Mouse (Mus musculus) midbrain, embryonic 14.5 days (tissue): Measurements from ENCODE around the gene Ppme1. TPM values are rescaled to one million over a fixed set of nuclear protein-coding genes. Genes with fewer than 3 reads are reported as not detected.

Experiments used
- ATAC-seq: fragments of 200-750 bp; cut with Nextera tagmentation; 2 replicates; pipeline ENCODE4 v1.8.0; 2017; ENCODE audit warnings: moderate number of reproducible peaks, moderate library complexity; ENCODE audit not compliant: low FRiP score, low TSS enrichment
- DNase-seq: peaks from one replicate; pipeline ENCODE4 v3.0.0-alpha.2; 2015
- H3K27ac ChIP-seq: fragments of 300-500 bp; sonication (generic); replicated peaks from 2 replicates; pipeline ENCODE4 v1.5.1; 2014; ENCODE audit warnings: mild to moderate bottlenecking, low read depth, low read length, moderate library complexity
- H3K27me3 ChIP-seq: fragments of 300-500 bp; sonication (generic); 2 replicates; pipeline ENCODE4 v1.6.1; 2014; ENCODE audit warnings: low read length, control low read depth, mixed read lengths; ENCODE audit not compliant: control insufficient read depth, insufficient read depth
- H3K36me3 ChIP-seq: fragments of 300-500 bp; sonication (generic); 2 replicates; pipeline ENCODE4 v1.6.1; 2014; ENCODE audit warnings: low read length, control low read depth; ENCODE audit not compliant: control insufficient read depth, insufficient read depth
- H3K4me1 ChIP-seq: fragments of 300-500 bp; sonication (generic); 2 replicates; pipeline ENCODE4 v1.6.1; 2014; ENCODE audit warnings: mild to moderate bottlenecking, antibody characterized with exemption, low read length, control low read depth; ENCODE audit not compliant: control insufficient read depth, insufficient read depth
- H3K4me2 ChIP-seq: fragments of 300-500 bp; sonication (generic); 2 replicates; pipeline ENCODE4 v1.6.1; 2014; ENCODE audit warnings: mild to moderate bottlenecking, low read length, moderate library complexity
- H3K4me3 ChIP-seq: fragments of 300-500 bp; sonication (generic); replicated peaks from 2 replicates; pipeline ENCODE4 v1.5.1; 2014; ENCODE audit warnings: low read depth, low read length
- H3K9ac ChIP-seq: fragments of 300-500 bp; sonication (generic); replicated peaks from 2 replicates; pipeline ENCODE4 v1.6.1; 2014; ENCODE audit warnings: mild to moderate bottlenecking, low read length, moderate library complexity
- H3K9me3 ChIP-seq: fragments of 300-500 bp; sonication (generic); 2 replicates; pipeline ENCODE4 v1.6.1; 2016; ENCODE audit warnings: low read length, control low read depth, mixed read lengths; ENCODE audit not compliant: control insufficient read depth
- WGBS: fragments of 180-500 bp; shearing (Covaris S2); extraction: QIAGEN DNeasy Blood & Tissue Kit; methylation state at CpG from one replicate; pipeline ENCODE4 v1.1.7; 2014; 5-methylcytosine and 5-hydroxymethylcytosine counted together
- polyA plus RNA-seq: library from polyadenylated mRNA; unstranded; fragments of >200 nt; fragmentation: Nextera tagmentation; extraction: Ambion mirVana; gene quantifications from 2 replicates; pipeline ENCODE4 v1.2.1, GENCODE M21; 2014

Ppme1 gene
- polyA plus RNA-seq, 1 experiment from 2014 or later, result 160 TPM

- no peak for ATAC-seq
- DNase-seq, result no peak
- WGBS, result 93% methylated on average over 2 of the region's 2 CpGs
Observed at GRCm38 (mm10) chr7:100388174-100388573, 16.1 kb upstream of the Ppme1 start.

GRCm38 (mm10) chr7:100383207-100383606 is 11.1 kb upstream of the Ppme1 start:
- Histone ChIP-seq H3K4me3 (no peak overlapping the region), H3K9me3 (no peaks in the 10 kb centered on the region), H3K4me2 (no peak overlapping the region), H3K4me1 (no peaks in the 10 kb centered on the region), H3K36me3 (peaks cover 55% of the 10 kb centered on the region), H3K27me3 (no peaks in the 10 kb centered on the region), H3K27ac (no peak overlapping the region), H3K9ac (no peak overlapping the region)
- DNase-seq (no peak), ATAC-seq (no peak)
- 91% methylated on average over 2 of the region's 2 CpGs for WGBS

More at GRCm38 (mm10) chr7:100388174-100388573, 16.1 kb upstream of the Ppme1 start:
- no peaks in the 10 kb centered on the region for H3K27me3 ChIP-seq
- H3K9me3 ChIP-seq, result no peaks in the 10 kb centered on the region
- H3K36me3 ChIP-seq, result peaks cover 57% of the 10 kb centered on the region
- H3K27ac ChIP-seq, result no peak overlapping the region
- no peaks in the 10 kb centered on the region for H3K4me1 ChIP-seq
- H3K4me3 ChIP-seq, result no peak overlapping the region
- no peak overlapping the region for H3K4me2 ChIP-seq
- no peak overlapping the region for H3K9ac ChIP-seq

- no peak overlapping the region for H3K9ac ChIP-seq
- no peak for ATAC-seq
- peaks cover 61% of the 10 kb centered on the region for H3K36me3 ChIP-seq
Observed at GRCm38 (mm10) chr7:100381161-100381560, 9.1 kb upstream of the Ppme1 start.

GRCm38 (mm10) chr7:100378257-100378656 is 6.2 kb upstream of the Ppme1 start:
- Histone ChIP-seq H3K9ac (no peak overlapping the region), H3K36me3 (peaks cover 75% of the 10 kb centered on the region), H3K9me3 (no peaks in the 10 kb centered on the region), H3K27me3 (no peaks in the 10 kb centered on the region), H3K4me1 (peaks cover 1% of the 10 kb centered on the region; the same call in 1 of the 2 replicates), H3K4me2 (no peak overlapping the region), H3K4me3 (no peak overlapping the region), H3K27ac (no peak overlapping the region)
- 87% methylated on average over 2 of the region's 2 CpGs for WGBS
- no peak for ATAC-seq
- DNase-seq, result no peak

More at GRCm38 (mm10) chr7:100381161-100381560, 9.1 kb upstream of the Ppme1 start:
- no peak overlapping the region for H3K4me3 ChIP-seq
- no peaks in the 10 kb centered on the region for H3K9me3 ChIP-seq
- no peak overlapping the region for H3K4me2 ChIP-seq
- no peak for DNase-seq
- no peak overlapping the region for H3K27ac ChIP-seq
- H3K4me1 ChIP-seq, result no peaks in the 10 kb centered on the region
- no peaks in the 10 kb centered on the region for H3K27me3 ChIP-seq

GRCm38 (mm10) chr7:100372452-100372980 is 409 bp upstream of the Ppme1 start:
- no peaks in the 10 kb centered on the region for H3K27me3 ChIP-seq
- peak overlapping the region; percentile 93 for H3K27ac ChIP-seq
- H3K4me2 ChIP-seq, result peak overlapping the region; percentile 72
- peaks cover 26% of the 10 kb centered on the region for H3K36me3 ChIP-seq
- H3K9me3 ChIP-seq, result no peaks in the 10 kb centered on the region
- DNase-seq (peak; percentile 28), ATAC-seq (no peak)
- 9% methylated on average over 17 of the region's 17 CpGs for WGBS
- peak overlapping the region; percentile 54 for H3K9ac ChIP-seq
- peak overlapping the region; percentile 82 for H3K4me3 ChIP-seq
- peaks cover 26% of the 10 kb centered on the region for H3K4me1 ChIP-seq

GRCm38 (mm10) chr7:100364888-100365287 is 7.2 kb downstream of the Ppme1 start:
- Histone ChIP-seq H3K9ac (no peak overlapping the region), H3K27ac (no peak overlapping the region), H3K4me3 (no peak overlapping the region), H3K36me3 (no peaks in the 10 kb centered on the region), H3K9me3 (no peaks in the 10 kb centered on the region), H3K27me3 (no peaks in the 10 kb centered on the region), H3K4me2 (no peak overlapping the region), H3K4me1 (peaks cover 7% of the 10 kb centered on the region; the same call in 1 of the 2 replicates)
- DNase-seq (no peak), ATAC-seq (no peak)
- 70% methylated on average over 6 of the region's 6 CpGs for WGBS

- ATAC-seq (no peak), DNase-seq (no peak)
- Histone ChIP-seq H3K27ac (no peak overlapping the region), H3K9ac (no peak overlapping the region), H3K4me2 (no peak overlapping the region), H3K9me3 (no peaks in the 10 kb centered on the region), H3K4me1 (no peaks in the 10 kb centered on the region), H3K27me3 (no peaks in the 10 kb centered on the region), H3K4me3 (no peak overlapping the region), H3K36me3 (no peaks in the 10 kb centered on the region)
- 92% methylated on average over 2 of the region's 2 CpGs for WGBS
Observed at GRCm38 (mm10) chr7:100363162-100363561, 8.9 kb downstream of the Ppme1 start.

- no peak overlapping the region for H3K4me2 ChIP-seq
- H3K9ac ChIP-seq, result no peak overlapping the region
- no peak overlapping the region for H3K4me3 ChIP-seq
- no peaks in the 10 kb centered on the region for H3K9me3 ChIP-seq
- peaks cover 17% of the 10 kb centered on the region for H3K36me3 ChIP-seq
- no peak overlapping the region for H3K27ac ChIP-seq
- H3K27me3 ChIP-seq, result no peaks in the 10 kb centered on the region
- ATAC-seq (no peak), DNase-seq (no peak)
- no peaks in the 10 kb centered on the region for H3K4me1 ChIP-seq
Observed at GRCm38 (mm10) chr7:100357856-100358255, 14.3 kb downstream of the Ppme1 start.

- Histone ChIP-seq H3K4me2 (no peak overlapping the region), H3K27ac (no peak overlapping the region), H3K9ac (no peak overlapping the region), H3K4me3 (no peak overlapping the region), H3K9me3 (no peaks in the 10 kb centered on the region), H3K36me3 (peaks cover 20% of the 10 kb centered on the region), H3K4me1 (no peaks in the 10 kb centered on the region), H3K27me3 (no peaks in the 10 kb centered on the region)
- DNase-seq (no peak), ATAC-seq (no peak)
- 96% methylated on average over 1 of the region's 1 CpGs for WGBS
Observed at GRCm38 (mm10) chr7:100356768-100357167, 15.3 kb downstream of the Ppme1 start.
